In the genomic region with DNA sequence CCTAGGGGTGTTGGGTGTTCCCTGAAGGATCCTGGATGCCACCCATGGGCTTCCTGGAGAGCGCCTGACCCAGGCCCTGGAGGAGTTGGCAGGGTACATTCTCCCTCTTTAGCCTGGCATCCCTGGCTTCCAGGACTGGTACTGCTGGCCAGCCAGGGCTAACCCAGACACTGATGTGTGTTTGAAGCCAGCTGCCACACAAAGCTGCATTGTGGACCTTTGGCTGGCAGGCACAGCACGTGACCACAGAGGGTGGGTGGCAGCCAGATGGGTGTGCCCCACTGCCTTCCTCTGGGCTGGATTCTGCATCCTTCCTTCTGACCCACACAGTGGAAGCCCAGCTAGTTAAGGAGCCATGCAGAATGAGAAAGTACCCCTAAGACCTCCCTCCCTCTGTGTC, we compare ENCODE assay signal across 9 mouse cellular contexts. TPM values are rescaled to one million over a fixed set of nuclear protein-coding genes. Genes with fewer than 3 reads are reported as not detected.
DNase-seq lines count a peak whose midpoint lies in the region; ATAC-seq lines count a peak whose summit lies in the region.
"Had no signal": no experiment of that assay in that cellular context is flagged by ENCODE, and none has a peak within 500 bp of the region (broad histone marks: within the 10 kb centered on the region; RNA-seq: fewer than 3 reads in every experiment).

No protein-coding gene starts in this region.

- H3K27me3 ChIP-seq in forebrain, embryonic 15.5 days: no peaks in the 10 kb centered on the region

- intact Hi-C loops in heart, postnatal 14 days (cut with DNase I): loop anchor here (5.0 kb wide), 1 partner anchor 57 kb away; no protein-coding TSS in a partner anchor

- ATAC-seq in forebrain, embryonic 15.5 days (replicated peaks): peak; percentile 96

- H3K27ac ChIP-seq in forebrain, embryonic 15.5 days (replicated peaks): peak overlapping the region; percentile 80
- H3K27ac ChIP-seq: liver, embryonic 15.5 days had no signal

- no peak overlapping the region for H3K4me2 ChIP-seq in forebrain, embryonic 15.5 days (replicated peaks)
- H3K4me2 ChIP-seq: liver, embryonic 15.5 days had no signal

- peak; percentile 45 for DNase-seq in thymus, postnatal 14 days
- no peak for DNase-seq in thymus, postnatal 0 days (ENCODE audit: low spot score)
- peak; percentile 62 to 73 for DNase-seq in heart, postnatal 14 days
- peak; percentile 79 for DNase-seq in left cerebral cortex, adult 11 months (ENCODE audit: low spot score)
- peak; percentile 74 for DNase-seq in lung, postnatal 25 days (ENCODE audit: low spot score)
- DNase-seq in skeletal muscle tissue, adult 2 months (ENCODE audit: low read depth, low spot score): peak; percentile 20
- no peak for DNase-seq in spleen, adult 18-20 months

- H3K9me3 ChIP-seq in forebrain, embryonic 15.5 days: no peaks in the 10 kb centered on the region
- H3K9me3 ChIP-seq: liver, embryonic 15.5 days had no signal

- peaks cover 11% of the 10 kb centered on the region for H3K4me1 ChIP-seq in forebrain, embryonic 15.5 days

- H3K4me3 ChIP-seq in forebrain, embryonic 15.5 days: no peak overlapping the region
- H3K4me3 ChIP-seq: liver, embryonic 15.5 days had no signal

- no peaks in the 10 kb centered on the region for H3K36me3 ChIP-seq in forebrain, embryonic 15.5 days
- H3K36me3 ChIP-seq: liver, embryonic 15.5 days had no signal

- 52% methylated on average over 2 of the region's 2 CpGs for WGBS in forebrain, embryonic 15.5 days

- H3K9ac ChIP-seq in forebrain, embryonic 15.5 days (replicated peaks): no peak overlapping the region
- H3K9ac ChIP-seq: liver, embryonic 15.5 days had no signal

RNA-seq across cellular contexts. Expression of a gene that starts 26.4 kb away (rescaled TPM):
- 95.1 and 134 TPM in 2 replicates for polyA plus RNA-seq in thymus, postnatal 0 days (2015; fragmentation: Nextera tagmentation; extraction: Ambion mirVana)
- 34.7 and 34.8 TPM in 2 replicates for polyA plus RNA-seq in forebrain, embryonic 15.5 days (2015; fragmentation: Nextera tagmentation; extraction: Ambion mirVana)
- 10 to 100 TPM; 93.5 to 97.3 TPM for total RNA-seq in heart, postnatal 14 days (2021)

RNA-seq across cellular contexts. Expression of a gene that starts 48.5 kb away (rescaled TPM):
- 0.21 and 0.40 TPM in 2 replicates for polyA plus RNA-seq in thymus, postnatal 0 days (2015; fragmentation: Nextera tagmentation; extraction: Ambion mirVana)
- 0.31 and 0.39 TPM in 2 replicates for polyA plus RNA-seq in forebrain, embryonic 15.5 days (2015; fragmentation: Nextera tagmentation; extraction: Ambion mirVana)
- total RNA-seq in heart, postnatal 14 days (2021): not detected
- polyA plus RNA-seq: liver, embryonic 15.5 days had no signal

Comparison
In these comparisons a context has a peak if more than half of its experiments do, and no peak if none do; other contexts are left out.
1. DNase-seq: peak in thymus, postnatal 14 days (single experiment), heart, postnatal 14 days (2 of 2), left cerebral cortex, adult 11 months (single experiment), lung, postnatal 25 days (single experiment) and skeletal muscle tissue, adult 2 months (single experiment); none in thymus, postnatal 0 days (single experiment) and spleen, adult 18-20 months (0 of 2).